Mouse (Mus musculus): ENCODE measurements around the gene Smcp.
A peak's percentile ranks its signal among the peaks of the same experiment; 100 is the strongest.

The Smcp gene

DNA sequence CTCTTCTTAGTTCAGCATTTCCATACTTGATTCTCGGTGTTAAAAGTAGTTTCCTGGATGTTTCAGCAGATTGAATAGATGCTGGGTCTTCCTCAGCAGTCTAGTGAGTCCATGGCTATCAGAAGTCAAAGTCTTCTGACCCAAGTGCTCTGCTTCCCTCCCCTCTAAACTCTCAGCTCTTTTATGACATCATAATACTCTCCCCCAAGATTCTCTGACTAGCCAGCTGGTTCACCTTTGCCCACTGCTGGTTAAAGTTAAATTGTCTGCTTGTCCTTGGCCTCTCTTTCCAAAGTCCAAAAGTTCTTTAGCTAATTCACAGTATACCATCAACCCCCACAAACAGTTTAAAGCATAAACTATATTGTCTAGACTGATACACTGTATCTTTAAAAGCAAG, at the start of gene Smcp:
Gene Smcp (minus strand): TSS at position 140 of the 400 bp plus-strand sequence.
- peak; percentile 10 to 39 for DNase-seq

GRCm38 (mm10) chr3:92638653-92638991, 49.8 kb upstream of the Smcp start:
- no peak for DNase-seq

GRCm38 (mm10) chr3:92637745-92638652, 49.2 kb upstream of the Smcp start:
- peak; percentile 29 to 53 for DNase-seq

GRCm38 (mm10) chr3:92621560-92621959, 32.8 kb upstream of the Smcp start, which contains the start of gene Lce6a:
TSS of gene Lce6a (minus strand) at chr3:92621660.
- no peak for DNase-seq

DNA sequence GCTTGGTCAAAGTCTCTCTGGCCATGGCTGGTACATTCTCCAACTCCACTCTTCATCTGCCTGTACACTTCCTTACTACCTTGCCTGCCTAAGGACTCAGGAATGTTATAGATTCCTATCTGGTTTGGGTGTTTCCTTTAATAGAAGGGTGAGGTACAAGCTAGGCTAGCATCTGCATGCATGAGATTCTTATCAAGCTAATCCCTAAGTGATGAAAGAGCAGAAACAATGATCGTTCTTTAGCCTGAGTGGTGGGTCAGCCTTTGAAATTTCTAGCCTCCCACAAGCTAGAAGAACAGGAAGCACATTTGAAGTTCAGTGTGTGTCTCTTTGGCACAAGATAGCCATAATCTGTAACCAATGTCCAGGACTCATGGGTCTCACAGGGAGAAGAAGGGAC, 21.0 kb upstream of the Smcp start:
- no peak for DNase-seq

- DNase-seq = no peak
These were observed 18.6 kb upstream of the Smcp start, which contains the start of gene 2210017I01Rik for GRCm38 (mm10) chr3:92607392-92607791. TSS of gene 2210017I01Rik (minus strand) at chr3:92607492.

GRCm38 (mm10) chr3:92602169-92602568, 13.4 kb upstream of the Smcp start:
- no peak for DNase-seq

GRCm38 (mm10) chr3:92600456-92600855, 11.7 kb upstream of the Smcp start:
- DNase-seq = peak in 1 of 2 experiments; percentile 38

GRCm38 (mm10) chr3:92599973-92600372, 11.2 kb upstream of the Smcp start:
- no peak for DNase-seq

DNA sequence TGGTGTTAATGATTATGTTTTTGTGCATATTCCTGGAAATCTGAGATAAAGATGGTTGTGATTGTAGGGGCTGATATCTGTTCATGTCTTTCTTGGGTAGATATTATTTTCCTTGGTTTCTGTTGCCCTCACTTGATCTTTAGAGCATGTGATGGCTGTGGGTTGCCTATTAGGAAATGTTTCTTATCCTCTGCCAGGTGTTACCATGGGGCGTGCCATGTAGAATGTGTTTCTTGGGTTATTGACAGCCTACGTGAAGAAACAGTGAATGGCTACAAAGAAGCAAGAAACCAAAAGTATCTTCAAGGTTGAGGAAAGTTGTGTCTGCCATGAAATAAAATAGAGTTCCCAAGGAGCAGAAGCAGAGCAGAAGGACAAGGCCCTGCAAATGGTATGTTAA, 9.6 kb upstream of the Smcp start:
- DNase-seq = no peak

- no peak for DNase-seq
These were observed 1.6 kb downstream of the Smcp start for GRCm38 (mm10) chr3:92587190-92587589.

- DNase-seq = no peak
These were observed 3.7 kb downstream of the Smcp start for GRCm38 (mm10) chr3:92585055-92585454.

- DNase-seq = no peak
These were observed 5.5 kb downstream of the Smcp start for GRCm38 (mm10) chr3:92583164-92583826.

- DNase-seq = no peak
These were observed 9.3 kb downstream of the Smcp start for GRCm38 (mm10) chr3:92579508-92579907.

DNA sequence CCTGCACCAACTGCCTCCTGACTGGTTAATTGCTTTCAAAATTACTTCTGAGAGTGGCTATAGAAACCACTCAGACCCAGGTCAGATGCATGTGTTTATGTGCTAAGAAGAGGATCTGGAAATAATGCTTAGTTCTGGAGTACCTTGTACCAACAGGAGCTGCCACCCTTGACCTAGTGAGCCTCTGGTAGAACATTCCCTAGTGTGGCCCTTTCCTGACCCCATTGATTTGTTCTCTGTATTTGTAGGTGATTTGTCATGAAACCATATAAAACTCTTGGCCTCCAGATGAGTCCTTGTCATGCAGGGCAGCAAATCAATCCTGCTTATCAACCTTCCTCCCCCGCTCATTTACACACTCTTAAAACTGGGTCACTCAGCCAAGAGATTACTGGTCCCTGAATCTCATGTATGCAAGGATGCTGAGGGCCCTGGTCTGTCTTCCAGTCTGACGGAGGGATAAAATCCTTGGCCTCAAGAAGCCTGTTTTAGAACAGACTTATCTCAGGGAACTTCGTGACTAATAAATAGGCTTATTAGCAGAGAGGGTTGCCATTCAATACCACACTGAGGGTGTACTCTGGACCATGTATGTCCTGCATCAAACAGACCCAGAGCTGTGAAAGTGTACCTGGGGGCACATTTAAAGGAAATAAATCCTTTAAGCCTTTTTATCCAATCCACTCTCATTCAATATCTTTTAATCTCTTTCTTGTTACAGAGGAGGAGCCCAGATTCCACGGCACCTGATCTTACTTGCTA, 10.0 kb downstream of the Smcp start:
- DNase-seq = no peak

DNA sequence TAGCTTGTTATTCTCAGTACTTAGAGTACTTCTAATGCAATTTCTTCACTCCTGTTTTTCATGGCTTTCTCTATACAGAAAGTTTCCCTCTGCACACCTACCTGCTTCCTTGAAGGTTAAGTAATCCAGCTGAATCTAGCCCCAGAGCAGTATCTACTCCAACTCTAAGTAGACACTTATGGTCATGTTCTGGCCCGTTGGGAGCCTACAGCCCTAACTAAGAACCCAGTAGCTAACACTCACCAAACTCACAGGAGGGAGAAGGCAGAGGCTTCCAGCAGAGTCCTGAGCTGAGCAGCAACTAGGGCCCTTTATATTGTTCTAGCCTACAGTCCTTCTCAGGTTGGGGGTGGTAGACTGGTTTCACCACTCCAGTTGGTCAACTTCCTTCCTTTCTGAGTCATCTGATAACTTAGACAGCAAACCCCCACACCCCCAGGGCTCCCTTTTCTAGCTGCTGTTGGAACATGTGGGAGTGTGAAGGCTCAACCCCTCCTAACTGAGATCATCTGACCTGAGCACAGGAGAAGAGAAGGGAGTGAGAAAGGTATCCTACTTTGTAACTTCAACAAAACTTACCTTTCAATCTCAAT, 15.3 kb downstream of the Smcp start, which contains the start of gene Ivl:
Gene Ivl (minus strand): TSS at position 287 of the 593 bp plus-strand sequence.
- DNase-seq = no peak

DNA sequence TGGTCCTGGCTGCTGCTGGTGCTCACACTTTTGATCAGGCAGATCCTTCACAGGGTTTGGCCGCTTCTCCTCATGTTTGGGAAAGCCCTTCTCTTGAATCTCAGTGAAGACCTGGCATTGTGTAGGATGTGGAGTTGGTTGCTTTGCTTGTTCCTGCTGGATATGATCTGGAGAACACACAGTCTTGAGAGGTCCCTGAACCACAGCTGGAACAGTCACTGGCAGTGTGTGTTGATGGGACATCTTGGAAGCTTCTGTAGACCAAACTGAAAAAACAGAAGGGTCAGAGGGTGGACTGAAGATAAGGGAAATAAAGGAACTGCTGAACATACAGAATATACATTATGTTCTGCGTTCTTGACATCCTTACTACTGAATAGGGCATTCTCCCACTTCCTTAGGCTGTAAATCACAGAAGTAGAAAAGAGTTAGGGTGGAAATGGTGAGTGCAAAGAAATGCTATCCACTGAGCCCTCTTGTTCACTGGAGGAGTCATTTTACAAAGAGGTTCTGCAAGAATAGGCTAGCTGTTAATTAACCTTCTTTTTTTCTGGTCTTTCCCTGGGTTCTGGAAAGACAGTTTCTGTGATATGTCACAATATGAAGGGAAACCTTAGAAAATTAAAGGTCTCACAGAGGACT, 16.2 kb downstream of the Smcp start:
- no peak for DNase-seq

DNA sequence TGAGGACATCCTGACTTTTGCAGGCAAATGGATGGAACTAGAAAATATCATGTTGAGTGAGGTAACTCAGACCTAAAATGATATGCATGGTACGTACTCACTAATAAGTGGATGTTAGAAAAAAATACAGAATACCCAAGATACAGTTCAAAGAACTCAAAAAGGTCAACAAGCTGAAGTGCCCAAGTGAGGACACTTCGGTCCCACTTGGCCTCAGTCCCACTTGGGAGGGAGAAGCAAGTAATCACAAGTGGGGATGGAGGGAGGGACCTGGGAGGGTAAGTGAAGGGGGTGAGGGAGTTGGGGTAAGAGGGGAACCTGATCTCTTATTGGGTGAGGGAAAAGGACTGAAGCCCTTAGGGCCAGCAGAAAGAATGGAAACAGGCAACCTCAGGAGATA, 20.0 kb downstream of the Smcp start:
- no peak for DNase-seq

GRCm38 (mm10) chr3:92565418-92565817, 23.4 kb downstream of the Smcp start:
- peak in 1 of 2 experiments; percentile 5 for DNase-seq

GRCm38 (mm10) chr3:92534411-92534810, 54.4 kb downstream of the Smcp start, which contains the start of gene 2310046K23Rik:
TSS of gene 2310046K23Rik (minus strand) at chr3:92534511.
- DNase-seq = no peak

Data from kidney, postnatal 25 days (tissue).